Mouse (Mus musculus): ENCODE data around the gene Klhl4. TPM values are rescaled to one million over a fixed set of nuclear protein-coding genes. Genes with fewer than 3 reads are reported as not detected.

The Klhl4 gene
- total RNA-seq (2021) = 1 to 10 TPM; 4.9 to 5.9 TPM

DNA sequence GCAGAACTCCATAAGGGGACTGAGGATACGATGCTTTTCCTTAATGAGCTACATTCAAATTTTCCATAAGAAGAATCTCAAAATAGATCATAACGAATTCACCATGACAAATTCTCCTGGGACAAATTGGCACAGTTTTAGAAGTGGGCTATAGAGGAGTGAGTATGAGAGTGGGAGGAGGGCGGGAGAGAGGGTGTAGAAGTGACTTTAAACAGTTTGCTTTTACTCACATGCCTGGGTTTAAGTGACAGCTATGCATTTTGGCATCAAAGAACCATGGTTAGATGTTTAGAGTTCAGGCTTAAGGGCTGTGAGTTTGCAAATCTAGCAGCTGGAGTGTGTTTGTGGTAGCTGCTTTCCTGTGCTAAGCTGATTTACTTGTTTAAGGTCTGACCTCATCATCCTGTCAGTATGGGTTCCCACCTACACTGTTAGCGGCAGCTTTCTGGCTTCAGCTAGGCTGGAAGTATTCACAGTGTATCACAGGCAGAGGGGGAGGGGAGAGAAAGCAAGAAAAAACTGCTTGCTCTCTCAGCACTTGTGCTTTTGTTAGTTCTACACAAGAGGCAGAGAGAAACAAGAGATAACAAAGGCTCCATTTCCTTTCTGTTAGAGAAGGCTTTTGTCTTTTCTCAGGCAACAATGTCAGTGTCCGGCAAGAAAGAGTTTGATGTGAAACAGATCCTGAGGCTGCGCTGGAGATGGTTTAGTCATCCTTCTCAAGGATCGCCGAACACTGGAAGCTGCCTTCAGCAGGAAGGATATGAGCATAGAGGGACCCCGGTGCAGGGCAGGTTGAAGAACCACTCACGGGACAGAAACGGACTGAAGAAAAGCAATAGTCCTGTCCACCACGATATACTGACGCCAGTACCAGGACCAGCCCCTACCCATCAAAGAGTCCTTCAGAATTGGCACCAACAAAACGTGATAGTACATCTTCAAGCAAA is at the start of gene Klhl4:
Klhl4 (plus strand) TSS at position 552 of the 950 bp plus-strand sequence.
- peak in 1 of 2 experiments; percentile 4 for DNase-seq (ENCODE audit: extremely low spot score in 1 of 2, low spot score in 1 of 2)

DNA sequence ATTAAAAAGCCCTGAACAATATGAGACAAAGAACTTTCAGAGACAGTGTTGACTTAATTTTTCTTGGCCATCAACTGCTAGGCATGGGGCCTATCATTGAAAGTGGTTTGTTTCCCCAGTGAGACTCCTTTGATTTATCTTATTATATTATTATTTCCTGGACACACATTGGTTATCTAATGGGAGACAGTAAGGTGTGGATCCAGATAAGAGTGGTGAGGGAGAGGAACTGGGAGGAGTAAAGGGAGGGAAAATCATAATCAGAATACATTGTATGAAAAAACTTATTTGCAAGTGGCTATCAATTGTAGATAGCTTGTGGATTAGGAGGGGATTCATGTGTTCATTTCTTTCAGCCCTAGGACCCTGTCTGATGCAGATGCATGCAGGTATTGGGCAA is 10.0 kb downstream of the Klhl4 start:
- no peak for DNase-seq (ENCODE audit: extremely low spot score in 1 of 2, low spot score in 1 of 2)

DNA sequence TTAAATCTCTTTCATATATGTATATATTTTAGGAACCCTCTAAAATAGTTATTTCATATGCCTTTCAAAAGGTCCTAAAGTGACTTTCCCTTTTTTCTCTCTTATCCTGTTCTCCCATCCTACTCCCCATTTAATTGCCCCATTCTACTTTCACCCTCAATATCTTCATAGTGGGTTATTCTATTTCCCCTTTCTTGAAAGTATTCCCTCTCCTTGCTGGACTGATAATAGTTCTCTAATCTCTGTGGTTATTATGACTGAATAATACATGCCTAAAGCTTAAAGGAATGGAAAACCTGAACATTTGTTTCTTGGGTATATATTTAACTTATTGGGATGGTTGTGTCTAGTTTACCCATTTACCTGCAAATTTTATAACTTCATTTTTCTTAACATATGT is 12.6 kb downstream of the Klhl4 start:
- no peak for DNase-seq (ENCODE audit: extremely low spot score in 1 of 2, low spot score in 1 of 2)

DNA sequence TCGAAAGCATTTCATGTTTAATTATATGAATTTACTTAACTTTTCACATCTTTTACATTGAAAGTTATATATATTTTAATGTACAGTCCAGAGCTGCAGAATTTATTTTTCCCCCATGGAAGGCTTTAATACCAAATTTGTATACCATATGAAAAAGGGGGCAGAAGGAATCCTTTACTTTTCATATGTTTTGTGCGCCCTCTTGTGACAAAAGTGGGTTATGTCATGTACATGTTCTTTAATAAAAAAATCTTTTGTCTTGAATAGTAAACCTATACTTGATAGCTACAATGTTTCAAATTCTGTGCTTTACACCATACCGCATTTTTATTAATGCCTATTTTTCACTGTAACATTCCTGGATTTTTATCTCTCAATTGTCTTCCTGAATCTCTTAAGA is 84.0 kb downstream of the Klhl4 start:
- peak in 1 of 2 experiments; percentile 12 for DNase-seq (ENCODE audit: extremely low spot score in 1 of 2, low spot score in 1 of 2)

DNA sequence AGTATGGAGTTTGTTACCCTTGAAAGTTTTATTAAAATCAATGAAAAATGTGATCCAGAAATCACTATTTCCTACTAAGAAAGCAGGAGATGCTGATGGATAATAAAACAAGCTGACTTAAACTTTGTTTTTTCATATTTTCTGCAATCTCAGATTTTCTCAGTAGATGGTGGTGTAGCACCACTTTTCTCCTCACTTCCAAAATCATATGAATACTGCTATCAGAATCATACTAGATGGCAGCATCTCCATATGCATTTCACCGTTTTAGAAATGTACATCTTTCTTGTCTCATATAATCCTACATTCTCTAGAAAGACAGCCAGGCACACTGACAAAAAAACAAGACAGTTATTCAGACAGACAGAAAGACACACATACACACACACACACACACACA is 108.2 kb downstream of the Klhl4 start:
- no peak for DNase-seq (ENCODE audit: extremely low spot score in 1 of 2, low spot score in 1 of 2)
